Mouse (Mus musculus): ENCODE measurements around the gene Nek7. TPM values are rescaled to one million over a fixed set of nuclear protein-coding genes. Genes with fewer than 3 reads are reported as not detected.

Nek7 gene
- total and polyA plus RNA-seq, 3 experiments, result 4.7 to 9.1 TPM; not detected in 1

- Histone ChIP-seq H3K4me1 (ENCODE audit: control insufficient read depth in 1 of 2, insufficient read depth in 2 of 2, low read length in 2 of 2) (peaks cover 0 to 4% of the 10 kb centered on the region in 2 experiments; a peak in 1 of 4 replicates), H3K36me3 (ENCODE audit: control insufficient read depth in 1 of 2, insufficient read depth in 2 of 2, low read length in 2 of 2) (peaks cover 0 to 7% of the 10 kb centered on the region in 2 experiments; a peak in 2 of 4 replicates), H3K4me3 (ENCODE audit: control insufficient read depth in 1 of 2, insufficient read depth in 1 of 2, low read depth in 2 of 2, low read length in 2 of 2) (no peak overlapping the region), H3K9ac (ENCODE audit: control insufficient read depth, low read depth, low read length, poor library complexity, severe bottlenecking) (no peak overlapping the region), H3K9me3 (replicated peaks; ENCODE audit: insufficient read depth, low read length) (no peaks in the 10 kb centered on the region), H3K79me2 (ENCODE audit: control insufficient read depth, insufficient read depth, low read length, poor library complexity) (peaks cover 3% of the 10 kb centered on the region; the same call in 1 of the 2 replicates), H3K27me3 (ENCODE audit: control insufficient read depth in 1 of 2, insufficient read depth in 2 of 2, low read length in 2 of 2) (no peaks in the 10 kb centered on the region; a peak in 1 of 4 replicates), H3K27ac (ENCODE audit: control insufficient read depth, low read depth, low read length) (no peak overlapping the region)
- TF ChIP-seq ELF1 (IDR thresholded peaks at IDR 0.05; ENCODE audit: low read depth, low read length) (no peak), MAX (IDR thresholded peaks at IDR 0.05; ENCODE audit: low read length) (no peak), ETS1 (IDR thresholded peaks at IDR 0.05; ENCODE audit: low read depth, low read length) (no peak)
- DNase-seq (ENCODE audit: low read depth, low spot score), result no peak
These were observed 3.9 kb upstream of the Nek7 start for GRCm38 (mm10) chr1:138623870-138624269.

DNA sequence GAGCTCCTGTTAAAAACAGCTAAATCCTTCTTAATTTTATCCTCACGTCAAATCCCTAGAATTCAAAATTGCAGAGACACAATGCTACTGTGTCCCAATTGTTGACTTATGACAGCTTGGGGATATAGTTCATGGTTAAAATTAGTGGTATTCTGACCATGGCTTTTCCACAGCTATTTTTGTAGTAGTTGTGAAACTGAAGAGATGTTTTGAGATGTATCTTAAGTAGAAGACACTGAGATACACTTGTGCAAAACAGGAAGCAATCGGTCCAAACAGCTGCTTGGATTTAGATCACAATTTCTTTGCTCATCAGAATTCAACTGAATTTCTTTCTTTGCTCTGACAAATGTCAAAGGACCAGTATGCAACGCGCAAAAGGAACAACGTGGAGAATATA is 2.9 kb upstream of the Nek7 start:
- H3K79me2 ChIP-seq (ENCODE audit: control insufficient read depth, insufficient read depth, low read length, poor library complexity), result peaks cover 3% of the 10 kb centered on the region; the same call in 1 of the 2 replicates
- no peak overlapping the region for H3K4me3 ChIP-seq (ENCODE audit: control insufficient read depth in 1 of 2, insufficient read depth in 1 of 2, low read depth in 2 of 2, low read length in 2 of 2)
- peaks cover 0 to 4% of the 10 kb centered on the region in 2 experiments; a peak in 1 of 4 replicates for H3K4me1 ChIP-seq (ENCODE audit: control insufficient read depth in 1 of 2, insufficient read depth in 2 of 2, low read length in 2 of 2)
- DNase-seq (ENCODE audit: low read depth, low spot score), result no peak
- TF ChIP-seq SIN3A (IDR thresholded peaks at IDR 0.05; ENCODE audit: low read length) (no peak), TAL1 (IDR thresholded peaks at IDR 0.05; ENCODE audit: low read length) (no peak), POLR2AphosphoS5 (IDR thresholded peaks at IDR 0.05; ENCODE audit: borderline replicate concordance, low read depth, low read length) (no peak), EP300 (IDR thresholded peaks at IDR 0.05; ENCODE audit: low read depth in 1 of 2, low read length in 2 of 2) (no peak), MYC (IDR thresholded peaks at IDR 0.05; ENCODE audit: low read depth, low read length) (no peak), USF1 (IDR thresholded peaks at IDR 0.05; ENCODE audit: low read depth, low read length) (no peak), TCF12 (IDR thresholded peaks at IDR 0.05; ENCODE audit: low read depth, low read length) (no peak), CHD1 (IDR thresholded peaks at IDR 0.05; ENCODE audit: low read depth, low read length) (no peak), ZMIZ1 (IDR thresholded peaks at IDR 0.05; ENCODE audit: low read depth, low read length) (no peak), SMC3 (IDR thresholded peaks at IDR 0.05; ENCODE audit: low read depth, low read length) (no peak), MYB (IDR thresholded peaks at IDR 0.05; ENCODE audit: low read depth, low read length) (no peak), RCOR1 (IDR thresholded peaks at IDR 0.05; ENCODE audit: low read depth, low read length) (no peak), POLR2AphosphoS2 (IDR thresholded peaks at IDR 0.05; ENCODE audit: low read length) (no peak), ELF1 (IDR thresholded peaks at IDR 0.05; ENCODE audit: low read depth, low read length) (no peak), ZNF384 (IDR thresholded peaks at IDR 0.05; ENCODE audit: low read depth, low read length) (no peak), GATA1 (IDR thresholded peaks at IDR 0.05; ENCODE audit: low read depth, low read length) (no peak)
- H3K9me3 ChIP-seq (replicated peaks; ENCODE audit: insufficient read depth, low read length), result no peaks in the 10 kb centered on the region
- no peaks in the 10 kb centered on the region; a peak in 1 of 4 replicates for H3K27me3 ChIP-seq (ENCODE audit: control insufficient read depth in 1 of 2, insufficient read depth in 2 of 2, low read length in 2 of 2)
- H3K9ac ChIP-seq (ENCODE audit: control insufficient read depth, low read depth, low read length, poor library complexity, severe bottlenecking), result no peak overlapping the region
- no peak overlapping the region for H3K27ac ChIP-seq (ENCODE audit: control insufficient read depth, low read depth, low read length)
- peaks cover 0 to 7% of the 10 kb centered on the region in 2 experiments; a peak in 2 of 4 replicates for H3K36me3 ChIP-seq (ENCODE audit: control insufficient read depth in 1 of 2, insufficient read depth in 2 of 2, low read length in 2 of 2)
